17 mouse cellular contexts compared by ENCODE assay signal in genomic region chr10:85176640-85177039, GRCm38 (mm10). TPM values are rescaled to one million over a fixed set of nuclear protein-coding genes. Genes with fewer than 3 reads are reported as not detected.
"Had no signal": no experiment of that assay in that cellular context is flagged by ENCODE, and none has a peak within 500 bp of the region (broad histone marks: within the 10 kb centered on the region; RNA-seq: fewer than 3 reads in every experiment).

No protein-coding gene starts in this region.

- H3K4me3 ChIP-seq: lung, embryonic 15.5 days; megakaryocyte, embryonic 14.5 days; midbrain, embryonic 13.5 days; midbrain, embryonic 15.5 days; neural tube, embryonic 12.5 days; stomach, embryonic 15.5 days had no signal

- DNase-seq: lung, adult 2 months; lung, postnatal 14 days; lung, postnatal 36 days; right cerebral cortex, postnatal 14 days; thymus, adult 2 months; thymus, postnatal 25 days; thymus, postnatal 4 days had no signal

- H3K9me3 ChIP-seq: lung, embryonic 15.5 days; megakaryocyte, embryonic 14.5 days; midbrain, embryonic 13.5 days; midbrain, embryonic 15.5 days; neural tube, embryonic 12.5 days; stomach, embryonic 15.5 days had no signal

- H3K27ac ChIP-seq: lung, embryonic 15.5 days; macrophage; midbrain, embryonic 13.5 days; midbrain, embryonic 15.5 days; neural tube, embryonic 12.5 days; stomach, embryonic 15.5 days; stomach, postnatal 0 days had no signal

- H3K4me1 ChIP-seq: lung, embryonic 15.5 days; midbrain, embryonic 13.5 days; midbrain, embryonic 15.5 days; neural tube, embryonic 12.5 days; stomach, embryonic 15.5 days had no signal

- H3K9ac ChIP-seq: lung, embryonic 15.5 days; midbrain, embryonic 13.5 days; midbrain, embryonic 15.5 days; neural tube, embryonic 12.5 days; stomach, embryonic 15.5 days had no signal

- ATAC-seq: lung, postnatal 0 days; midbrain, embryonic 13.5 days; midbrain, embryonic 15.5 days had no signal

- H3K27me3 ChIP-seq: lung, embryonic 15.5 days; megakaryocyte, embryonic 14.5 days; midbrain, embryonic 13.5 days; midbrain, embryonic 15.5 days; neural tube, embryonic 12.5 days; stomach, embryonic 15.5 days had no signal

- H3K36me3 ChIP-seq: lung, embryonic 15.5 days; midbrain, embryonic 13.5 days; midbrain, embryonic 15.5 days; neural tube, embryonic 12.5 days; stomach, embryonic 15.5 days had no signal

- H3K4me2 ChIP-seq: lung, embryonic 15.5 days; midbrain, embryonic 11.5 days; midbrain, embryonic 13.5 days; midbrain, embryonic 15.5 days; neural tube, embryonic 12.5 days; stomach, embryonic 15.5 days had no signal

RNA-seq across cellular contexts. Expression of gene Mterf2, which starts 48.8 kb away (rescaled TPM):
- polyA plus RNA-seq: macrophage had no signal
